Mouse (Mus musculus) 416B (cell line): ENCODE measurements at regions not wholly inside any gene's neighbourhood (a gene's known extent, or its start where the extent isn't known, plus 50 kb on each side); places are given as distances from the start of the nearest gene placed in this dataset.
A peak's percentile ranks its signal among the peaks of the same experiment; 100 is the strongest.

ENCODE experiments used
- DNase-seq: peaks from one replicate; pipeline ENCODE4 v3.0.0; 2011; ENCODE audit warnings: low read depth

- no peak for DNase-seq
These were observed 351.0 kb upstream of the Hs6st1 start for GRCm38 (mm10) chr1:35717166-35717565.

DNA sequence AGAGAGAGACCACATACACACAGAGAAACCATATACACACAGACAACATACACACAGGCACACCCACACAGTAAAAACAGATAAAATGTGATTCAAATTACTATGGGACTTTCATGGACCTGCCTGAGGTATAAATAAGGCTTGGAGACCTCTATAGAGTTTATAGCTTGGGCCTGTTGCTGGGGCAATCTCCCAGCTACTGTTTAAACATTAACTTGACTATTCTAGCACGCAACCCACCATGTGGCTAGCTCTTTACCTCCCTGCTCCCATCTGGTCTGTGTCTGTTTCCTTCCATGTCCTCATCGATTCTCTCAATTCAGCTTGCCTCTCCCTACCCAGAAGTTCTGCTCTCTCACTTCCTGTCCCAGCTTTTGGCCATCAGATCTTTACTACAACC lies 350.5 kb upstream of the Hs6st1 start:
- DNase-seq, result no peak

DNA sequence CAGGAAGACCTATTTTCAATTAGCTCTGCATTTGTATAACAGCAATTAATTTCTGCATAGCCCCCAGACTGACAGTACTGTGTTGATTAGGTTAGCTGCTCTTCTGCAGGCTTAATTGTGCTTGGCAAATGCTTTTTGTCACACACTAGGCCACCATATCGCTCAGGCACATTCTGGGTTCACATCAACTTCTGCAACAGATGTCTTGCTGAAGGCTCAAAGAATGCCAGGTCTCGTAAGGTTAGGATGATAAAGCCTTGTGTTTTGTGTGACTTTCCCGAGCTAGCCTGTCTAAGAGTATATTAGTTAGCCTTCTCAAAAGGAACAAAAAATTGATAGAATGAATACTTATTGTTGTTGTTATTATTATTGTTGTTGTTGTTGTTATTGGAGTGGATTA lies 348.1 kb upstream of the Hs6st1 start:
- DNase-seq, result no peak

DNA sequence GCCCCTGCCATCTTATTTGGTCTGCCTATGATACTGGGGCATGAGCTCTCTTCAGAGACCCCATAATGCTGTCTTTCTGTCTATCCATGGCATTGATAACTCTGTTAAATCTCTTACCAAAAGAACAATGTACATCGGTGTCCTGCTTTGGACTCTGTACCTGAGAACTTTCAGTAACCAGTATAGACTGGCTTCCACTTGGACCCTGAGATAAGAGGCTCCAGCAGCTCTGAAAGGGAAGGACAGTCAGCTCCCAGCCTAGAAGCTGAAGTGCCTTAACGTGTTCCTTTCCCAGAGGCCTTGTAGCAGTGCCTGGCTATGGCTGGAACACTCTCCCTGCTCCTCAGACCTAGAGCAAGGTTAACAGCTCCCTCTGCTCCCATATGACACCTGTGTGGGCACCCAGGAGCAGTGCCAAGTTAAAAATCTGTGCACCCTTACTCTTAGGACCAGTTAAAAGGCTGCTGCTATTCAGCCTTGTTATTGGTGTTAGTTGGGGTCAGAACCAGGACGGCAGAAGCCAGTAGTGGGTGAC lies 343.8 kb upstream of the Hs6st1 start:
- DNase-seq, result no peak

GRCm38 (mm10) chr1:35726596-35726995 lies 341.6 kb upstream of the Hs6st1 start:
- peak; percentile 34 for DNase-seq

- no peak for DNase-seq
These were observed 340.8 kb upstream of the Hs6st1 start for GRCm38 (mm10) chr1:35727310-35727990.

GRCm38 (mm10) chr1:35729785-35730295 lies 338.4 kb upstream of the Hs6st1 start:
- DNase-seq, result no peak

DNA sequence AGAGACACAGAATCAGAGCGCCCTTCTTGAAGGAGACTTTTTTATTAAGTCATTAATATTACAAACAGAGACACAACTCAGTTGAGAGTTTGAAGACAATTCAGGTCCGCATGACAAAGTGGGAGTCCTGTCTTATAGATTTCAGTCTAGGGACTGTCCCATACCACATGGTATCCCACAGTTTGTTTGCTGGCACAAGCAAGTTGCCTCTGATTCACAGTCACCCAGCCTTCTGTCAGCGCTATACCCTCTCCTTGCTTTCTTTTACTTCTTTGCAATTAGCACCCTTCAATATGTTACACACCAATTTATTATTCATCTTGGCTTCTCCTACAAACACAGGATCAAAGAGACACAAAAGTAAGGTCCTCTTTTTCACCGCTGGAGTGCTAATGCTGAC lies 337.9 kb upstream of the Hs6st1 start:
- no peak for DNase-seq

DNA sequence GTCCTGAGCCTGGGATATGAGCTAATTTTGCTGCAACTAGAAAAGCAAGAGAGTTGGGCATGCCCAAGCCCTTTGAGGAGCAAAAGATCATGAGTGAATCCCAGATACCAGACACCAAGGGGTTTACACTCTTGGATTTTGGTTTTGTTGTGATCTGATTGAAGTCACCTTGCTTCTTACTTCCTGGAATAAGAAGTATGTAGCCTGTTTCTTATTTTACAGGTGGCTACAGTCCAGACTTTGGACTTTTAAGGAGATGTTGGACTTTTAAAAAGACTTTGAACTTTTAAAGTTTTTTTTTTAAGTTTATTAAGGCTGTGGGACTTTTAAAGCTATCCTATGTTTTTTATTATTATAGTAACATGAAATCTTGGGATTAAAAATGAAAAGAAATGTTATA lies 332.0 kb upstream of the Hs6st1 start:
- no peak for DNase-seq

DNA sequence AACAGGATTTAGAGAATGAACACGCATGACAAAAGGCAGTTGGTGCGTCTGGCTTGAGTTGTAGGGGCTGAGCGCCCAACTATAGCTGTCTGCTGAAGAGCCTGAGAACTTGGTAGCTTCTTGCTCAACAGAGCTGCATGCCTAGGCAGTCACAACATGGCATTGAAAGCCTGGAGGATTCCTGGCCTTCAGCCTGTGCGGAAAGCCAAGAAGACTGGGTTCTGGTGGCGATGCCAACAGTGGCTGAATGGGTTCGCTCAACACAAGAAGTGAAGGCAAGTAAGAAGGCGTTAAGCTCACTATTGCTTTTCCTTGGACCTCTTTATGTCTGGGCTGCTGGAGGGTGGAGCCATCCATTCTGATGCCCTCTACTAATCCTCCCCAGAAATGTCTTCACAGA lies 318.6 kb upstream of the Hs6st1 start:
- DNase-seq, result no peak

DNA sequence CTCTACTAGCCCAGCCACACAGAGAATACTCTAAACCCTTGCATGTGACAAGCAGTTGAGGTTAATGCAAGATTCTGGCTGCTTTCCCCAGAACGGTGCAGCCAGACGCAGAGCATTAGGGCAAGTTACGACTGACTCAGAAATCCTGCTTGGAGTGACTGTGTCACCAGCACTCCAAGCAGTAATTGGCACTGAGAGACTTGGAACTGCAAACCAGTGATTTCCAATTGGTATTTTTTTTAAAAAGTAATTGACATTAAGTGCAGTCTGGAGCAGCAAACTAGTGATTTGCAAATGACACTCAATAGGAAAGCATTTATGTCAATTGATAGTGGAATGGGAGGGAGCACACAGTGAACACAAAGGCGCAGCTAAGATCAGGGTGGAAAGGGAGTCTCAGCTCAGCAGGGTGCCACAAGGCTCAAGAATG lies 318.1 kb upstream of the Hs6st1 start:
- DNase-seq, result no peak

GRCm38 (mm10) chr1:35752636-35753035 lies 315.6 kb upstream of the Hs6st1 start:
- no peak for DNase-seq

DNA sequence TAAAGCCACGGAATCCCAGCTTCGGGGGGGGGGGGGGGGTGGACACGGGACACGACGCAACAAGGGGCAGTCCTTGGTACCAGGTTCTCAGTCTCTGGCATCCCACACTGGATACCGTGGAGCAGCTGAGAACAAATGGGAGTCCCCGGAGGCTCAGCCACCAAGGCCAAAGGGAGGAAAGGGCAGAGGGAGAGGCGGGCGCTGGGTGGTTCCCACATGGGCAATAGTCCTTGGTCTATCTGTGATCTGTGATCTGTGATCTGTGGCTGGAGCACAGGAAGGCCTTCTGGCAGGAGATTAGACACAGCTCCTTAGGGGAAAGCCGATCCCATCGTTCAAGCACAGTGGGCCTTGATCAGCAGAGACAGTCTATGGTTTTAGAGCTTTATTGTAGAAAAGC lies 314.0 kb upstream of the Hs6st1 start:
- peak; percentile 5 for DNase-seq

GRCm38 (mm10) chr1:35759010-35759409 lies 309.2 kb upstream of the Hs6st1 start:
- no peak for DNase-seq

DNA sequence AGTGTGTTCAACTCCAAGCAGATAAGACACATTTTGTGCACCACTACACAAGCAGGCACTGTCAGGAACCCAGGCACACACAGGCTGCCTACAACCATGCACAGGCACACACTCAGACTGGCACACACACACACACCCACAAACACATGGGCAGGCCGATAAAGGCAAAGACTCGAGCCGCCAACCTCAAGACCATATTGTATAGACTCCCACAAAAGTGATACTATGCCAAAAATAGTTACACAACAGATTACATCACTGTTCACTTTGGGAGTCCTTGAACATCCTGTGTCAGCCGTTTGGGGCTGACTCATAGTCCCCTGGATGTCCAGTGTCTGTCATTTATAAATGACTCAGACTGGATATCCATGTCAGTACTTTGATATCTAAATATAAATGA lies 308.6 kb upstream of the Hs6st1 start:
- peak; percentile 85 for DNase-seq

GRCm38 (mm10) chr1:35763051-35763450 lies 305.1 kb upstream of the Hs6st1 start:
- DNase-seq, result no peak

DNA sequence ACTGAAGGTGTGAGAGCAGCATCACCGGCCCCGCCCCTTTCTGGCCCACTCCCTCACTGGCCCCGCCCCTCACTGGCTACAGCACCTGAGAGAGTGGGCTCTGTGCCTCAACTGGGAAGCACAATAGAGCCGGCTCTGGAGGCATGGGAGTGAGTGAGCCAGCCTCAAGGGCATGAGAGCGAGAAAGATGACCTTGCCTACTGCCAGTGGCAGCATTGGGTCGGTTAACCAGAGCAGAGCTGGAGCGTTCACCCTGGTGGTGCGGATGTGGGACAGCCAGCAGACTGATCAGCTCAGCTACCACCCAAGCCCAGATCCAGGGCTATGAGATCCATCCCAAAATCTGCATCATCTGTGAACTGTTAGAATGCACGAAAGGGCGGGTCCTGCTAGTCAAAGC lies 304.7 kb upstream of the Hs6st1 start:
- no peak for DNase-seq

- DNase-seq, result no peak
These were observed 304.1 kb upstream of the Hs6st1 start for GRCm38 (mm10) chr1:35764068-35764467.

- DNase-seq, result peak; percentile 61
These were observed 302.5 kb upstream of the Hs6st1 start for GRCm38 (mm10) chr1:35765692-35766091.

GRCm38 (mm10) chr1:35766271-35766670 lies 301.9 kb upstream of the Hs6st1 start:
- DNase-seq, result no peak

DNA sequence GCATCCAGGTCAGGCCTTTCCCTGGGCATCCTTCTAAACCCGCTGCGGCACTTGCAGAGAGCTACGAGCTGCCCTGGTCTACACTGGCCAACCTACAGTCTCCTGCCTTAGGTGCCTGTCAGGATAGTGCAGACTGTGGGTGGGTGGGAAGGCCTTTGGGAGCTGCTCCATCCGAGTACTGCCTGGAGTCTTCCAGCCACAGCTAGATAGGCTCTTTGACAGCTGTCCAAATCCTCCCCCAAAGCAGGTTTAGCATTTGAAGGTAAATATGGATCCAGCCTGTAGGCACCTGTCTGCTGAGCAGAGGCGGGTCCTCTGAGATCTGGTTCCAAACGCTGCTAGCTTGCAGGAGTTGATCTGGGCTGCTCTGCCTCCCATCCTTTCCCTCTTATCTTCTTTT lies 295.6 kb upstream of the Hs6st1 start:
- no peak for DNase-seq

- DNase-seq, result no peak
These were observed 293.6 kb upstream of the Hs6st1 start for GRCm38 (mm10) chr1:35774566-35774965.

DNA sequence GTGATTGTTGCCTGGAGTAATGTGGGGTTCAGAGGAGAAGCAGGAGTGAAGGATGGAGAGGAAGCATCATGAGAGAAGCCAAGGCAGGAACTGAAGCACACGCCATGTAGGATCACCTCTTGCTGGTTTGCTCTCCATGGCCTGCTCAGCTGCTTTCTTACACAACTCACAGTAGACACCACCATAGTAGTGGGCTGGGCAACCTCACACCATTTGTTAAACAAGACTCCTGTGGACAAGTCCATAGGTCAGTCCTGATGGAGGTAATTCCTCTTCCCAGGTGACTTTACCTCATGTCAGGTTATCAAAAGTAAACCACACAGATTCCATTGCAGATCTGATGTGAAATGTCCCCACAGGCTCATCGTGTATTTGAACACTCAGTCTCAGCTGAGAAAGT lies 285.5 kb upstream of the Hs6st1 start:
- no peak for DNase-seq

DNA sequence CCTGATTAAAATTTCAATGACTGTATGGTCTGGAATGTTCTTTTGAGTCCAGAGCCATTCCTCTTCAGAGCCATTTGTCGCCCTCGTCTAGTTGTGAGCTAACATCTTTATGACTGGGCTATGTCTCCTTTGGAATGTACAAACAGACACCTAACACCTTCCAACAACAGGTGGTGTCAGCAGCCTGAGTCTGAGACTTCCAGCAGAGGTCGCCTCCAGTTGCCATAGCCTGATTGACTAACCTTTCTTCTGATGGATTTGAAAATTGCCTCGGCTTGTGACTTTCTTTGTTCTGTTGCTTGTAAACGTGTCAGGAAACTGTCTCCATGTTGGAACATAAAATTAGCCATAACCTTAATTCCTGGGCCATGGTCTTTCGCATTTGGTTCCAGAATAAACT lies 284.8 kb upstream of the Hs6st1 start:
- DNase-seq, result peak; percentile 1
